Mouse (Mus musculus) left cerebral cortex, adult 11 months (tissue): Measurements from ENCODE around the gene Colq.
A peak's percentile ranks its signal among the peaks of the same experiment; 100 is the strongest.

Experiments used
- DNase-seq: peaks from one replicate; pipeline ENCODE4 v3.0.0; 2022; ENCODE audit warnings: low spot score

Gene Colq

GRCm38 (mm10) chr14:31574903-31575665 lies 16.1 kb downstream of the Colq start:
- DNase-seq = no peak

GRCm38 (mm10) chr14:31572561-31573175 lies 18.5 kb downstream of the Colq start:
- peak; percentile 43 for DNase-seq

GRCm38 (mm10) chr14:31571419-31571818 lies 19.7 kb downstream of the Colq start:
- no peak for DNase-seq

- no peak for DNase-seq
Observed at GRCm38 (mm10) chr14:31570131-31570951, 20.8 kb downstream of the Colq start.

GRCm38 (mm10) chr14:31569151-31569631 lies 22.0 kb downstream of the Colq start:
- DNase-seq = no peak

- no peak for DNase-seq
Observed at GRCm38 (mm10) chr14:31565478-31566212, 25.5 kb downstream of the Colq start.

GRCm38 (mm10) chr14:31564452-31565179 lies 26.5 kb downstream of the Colq start:
- no peak for DNase-seq

GRCm38 (mm10) chr14:31560886-31561285 lies 30.3 kb downstream of the Colq start:
- no peak for DNase-seq

GRCm38 (mm10) chr14:31559216-31559615 lies 31.9 kb downstream of the Colq start:
- DNase-seq = no peak

- DNase-seq = no peak
Observed at GRCm38 (mm10) chr14:31557784-31558183, 33.4 kb downstream of the Colq start.

- DNase-seq = no peak
Observed at GRCm38 (mm10) chr14:31557273-31557672, 33.9 kb downstream of the Colq start.

GRCm38 (mm10) chr14:31556526-31557260 lies 34.5 kb downstream of the Colq start:
- DNase-seq = no peak

GRCm38 (mm10) chr14:31555963-31556434 lies 35.1 kb downstream of the Colq start:
- no peak for DNase-seq

GRCm38 (mm10) chr14:31555021-31555420 lies 36.1 kb downstream of the Colq start:
- DNase-seq = no peak

- no peak for DNase-seq
Observed at GRCm38 (mm10) chr14:31543885-31544442, 47.2 kb downstream of the Colq start.

GRCm38 (mm10) chr14:31537298-31537697 lies 53.8 kb downstream of the Colq start:
- DNase-seq = no peak

- DNase-seq = no peak
Observed at GRCm38 (mm10) chr14:31532656-31533055, 58.5 kb downstream of the Colq start.

- DNase-seq = no peak
Observed at GRCm38 (mm10) chr14:31531506-31532148, 59.5 kb downstream of the Colq start.

- no peak for DNase-seq
Observed at GRCm38 (mm10) chr14:31530847-31531246, 60.3 kb downstream of the Colq start.
